Mouse (Mus musculus): ENCODE measurements around the gene Kctd21. TPM values are rescaled to one million over a fixed set of nuclear protein-coding genes. Genes with fewer than 3 reads are reported as not detected.
A peak's percentile ranks its signal among the peaks of the same experiment; 100 is the strongest.

Kctd21 gene
- 4.3 and 5.2 TPM in 2 replicates for polyA plus RNA-seq (2016; fragmentation: Nextera tagmentation; extraction: Ambion mirVana)

DNA sequence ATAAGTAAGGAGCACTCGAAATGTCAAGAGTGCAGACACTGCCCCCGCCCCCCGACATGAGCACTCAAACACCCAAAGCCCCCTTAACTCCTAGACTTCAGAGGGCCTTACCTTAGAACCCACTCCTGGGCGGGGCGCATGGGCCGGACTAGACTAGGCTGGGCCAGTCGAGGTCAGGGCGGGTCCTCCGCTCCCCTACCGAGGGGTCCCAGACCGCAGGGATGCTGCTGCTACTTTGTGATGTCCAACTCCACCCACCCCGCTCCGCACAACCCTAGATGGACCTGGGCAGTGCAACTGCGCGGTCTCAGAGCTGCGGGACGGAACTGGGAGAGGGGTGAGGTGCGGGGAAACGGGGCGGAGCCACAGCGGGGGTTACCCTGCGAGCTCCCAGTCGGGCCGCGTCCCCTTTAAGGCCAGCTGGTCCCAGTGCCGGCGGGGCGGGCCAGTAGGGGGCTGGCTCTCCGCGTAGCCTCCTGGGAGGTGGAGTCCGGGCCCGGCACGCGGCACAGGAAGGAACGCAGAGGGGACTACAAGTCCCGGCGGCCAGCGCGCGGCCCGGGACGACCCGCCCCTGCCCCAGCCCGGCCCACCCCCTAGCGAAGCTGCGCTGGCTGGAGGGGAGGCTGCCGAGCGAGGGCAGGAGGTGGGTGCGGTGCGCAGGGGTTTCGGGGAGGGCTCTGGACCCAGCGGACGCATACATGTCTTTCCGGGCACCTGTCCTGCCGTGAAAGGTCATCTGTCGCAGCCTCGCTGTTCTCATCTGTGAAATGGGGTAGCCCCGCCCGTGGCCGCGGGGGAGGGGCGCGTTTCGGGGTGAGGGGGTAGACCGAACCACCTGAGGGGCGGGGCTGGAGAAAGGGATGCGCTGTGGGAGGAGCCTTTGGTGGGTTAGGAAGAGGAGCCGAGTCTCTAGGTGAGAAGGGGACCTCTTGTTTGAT is at the start of gene Kctd21, which contains the start of gene Usp35:
Gene Kctd21, plus strand, starts transcription at position 602 of the 941 bp plus-strand sequence.
Gene Usp35, minus strand, starts transcription at position 295 of the 941 bp plus-strand sequence.
- Histone ChIP-seq H3K4me1 (peaks cover 18% of the 10 kb centered on the region), H3K27ac (peak within 1 kb of the TSS; percentile 43; the same call in 1 of the 2 replicates), H3K9me3 (no peaks in the 10 kb centered on the region), H3K4me2 (peak within 1 kb of the TSS; percentile 82), H3K9ac (peak within 1 kb of the TSS; percentile 74), H3K36me3 (replicated peaks) (no peaks in the 10 kb centered on the region), H3K27me3 (peaks cover 6% of the 10 kb centered on the region), H3K4me3 (replicated peaks) (peak within 1 kb of the TSS; percentile 78)
- WGBS = under 1% methylated on average over 66 of the region's 68 CpGs
- peak; percentile 99 for ATAC-seq (ENCODE audit: low FRiP score)

DNA sequence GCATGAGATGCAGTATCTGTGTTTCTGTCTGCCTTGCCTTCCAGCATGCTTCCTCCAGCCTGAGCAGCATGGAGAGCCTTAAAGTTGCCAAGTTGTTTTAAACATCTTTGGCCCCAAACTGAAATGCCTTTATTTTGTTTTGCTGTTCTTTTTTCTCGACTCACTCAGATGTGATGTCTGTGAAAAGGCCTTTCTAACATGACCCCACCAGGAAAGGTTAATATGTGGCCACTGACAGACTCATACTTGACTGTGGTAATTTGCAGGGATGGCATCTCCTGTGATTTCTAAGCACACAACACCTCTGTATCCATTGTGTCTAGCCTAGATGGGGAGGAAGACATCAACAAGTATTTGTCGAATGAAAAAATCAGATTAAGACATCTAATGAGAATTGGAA is 35.1 kb upstream of the Kctd21 start:
- Histone ChIP-seq H3K27ac (no peak overlapping the region), H3K36me3 (replicated peaks) (0 out of 2 replicates have a peak, but pooled peaks cover 5% of the 10 kb centered on the region), H3K9me3 (no peaks in the 10 kb centered on the region), H3K9ac (no peak overlapping the region), H3K4me1 (no peaks in the 10 kb centered on the region), H3K4me2 (no peak overlapping the region), H3K27me3 (no peaks in the 10 kb centered on the region), H3K4me3 (replicated peaks) (no peak overlapping the region)
- WGBS = 55% methylated on average over 2 of the region's 2 CpGs
- ATAC-seq (ENCODE audit: low FRiP score) = no peak

DNA sequence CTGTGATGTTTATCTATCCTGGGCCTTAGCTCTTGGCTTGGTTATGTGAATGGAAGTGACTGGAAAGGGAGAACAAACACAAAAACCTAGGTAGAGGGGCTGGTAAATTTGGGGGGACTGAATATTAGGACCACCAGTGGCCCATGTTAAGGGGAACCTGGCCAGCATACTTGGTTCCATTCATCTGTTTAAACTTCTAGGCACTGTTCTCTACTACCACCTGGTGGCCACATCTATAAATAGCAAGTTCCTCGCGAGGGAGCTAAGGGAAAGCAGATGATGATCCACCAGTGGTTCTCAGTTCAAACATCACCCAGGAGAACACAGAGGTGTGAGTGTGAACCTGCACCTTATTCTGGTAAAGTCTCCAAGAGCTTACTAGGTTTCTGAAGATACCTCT is 34.7 kb upstream of the Kctd21 start:
- Histone ChIP-seq H3K4me2 (no peak overlapping the region), H3K9me3 (no peaks in the 10 kb centered on the region), H3K27ac (no peak overlapping the region), H3K36me3 (replicated peaks) (0 out of 2 replicates have a peak, but pooled peaks cover 5% of the 10 kb centered on the region), H3K9ac (no peak overlapping the region), H3K4me1 (no peaks in the 10 kb centered on the region), H3K27me3 (no peaks in the 10 kb centered on the region), H3K4me3 (replicated peaks) (no peak overlapping the region)
- WGBS = 2% methylated on average over 2 of the region's 2 CpGs
- peak; percentile 68 for ATAC-seq (ENCODE audit: low FRiP score)

DNA sequence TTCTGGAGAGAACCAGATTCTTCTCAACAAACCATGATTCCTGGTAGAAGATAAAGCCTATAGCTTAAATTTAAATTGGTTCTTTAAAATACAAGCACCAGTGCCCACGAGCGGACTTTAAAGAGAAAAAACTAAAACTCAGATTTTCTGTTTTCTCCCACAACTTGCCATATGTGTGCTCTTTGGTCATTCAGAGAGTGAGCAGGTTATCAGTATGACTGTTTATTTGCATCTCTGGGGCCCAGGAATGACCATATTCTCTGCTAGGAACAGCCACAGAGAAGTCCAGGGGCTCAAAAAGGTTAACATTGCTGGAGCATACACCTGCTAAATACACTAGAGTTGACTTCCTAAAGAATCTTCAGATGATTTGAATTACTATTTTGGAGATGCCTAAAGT is 33.8 kb upstream of the Kctd21 start:
- Histone ChIP-seq H3K4me1 (no peaks in the 10 kb centered on the region), H3K4me2 (no peak overlapping the region), H3K36me3 (replicated peaks) (peaks cover 5% of the 10 kb centered on the region; the same call in 1 of the 2 replicates), H3K27me3 (no peaks in the 10 kb centered on the region), H3K9ac (no peak overlapping the region), H3K27ac (no peak overlapping the region), H3K4me3 (replicated peaks) (no peak overlapping the region), H3K9me3 (no peaks in the 10 kb centered on the region)
- WGBS = 94% methylated on average over 2 of the region's 2 CpGs
- ATAC-seq (ENCODE audit: low FRiP score) = no peak

DNA sequence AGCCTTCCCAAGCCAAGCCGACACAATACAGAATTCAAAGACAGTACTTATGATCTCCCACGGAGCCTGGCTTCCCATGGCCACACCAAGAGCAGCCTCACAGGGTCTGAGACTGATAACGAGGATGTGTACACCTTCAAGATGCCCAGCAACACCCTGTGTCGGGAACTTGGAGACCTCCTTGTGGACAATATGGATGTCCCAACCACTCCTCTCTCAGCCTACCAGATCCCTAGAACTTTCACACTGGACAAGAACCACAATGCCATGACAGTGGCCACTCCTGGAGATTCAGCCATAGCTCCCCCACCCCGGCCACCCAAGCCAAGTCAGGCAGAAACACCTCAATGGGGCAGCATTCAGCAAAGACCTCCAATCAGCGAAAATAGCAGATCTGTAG is 33.2 kb upstream of the Kctd21 start:
- H3K4me1 ChIP-seq = no peaks in the 10 kb centered on the region
- 85% methylated on average over 6 of the region's 6 CpGs for WGBS

DNA sequence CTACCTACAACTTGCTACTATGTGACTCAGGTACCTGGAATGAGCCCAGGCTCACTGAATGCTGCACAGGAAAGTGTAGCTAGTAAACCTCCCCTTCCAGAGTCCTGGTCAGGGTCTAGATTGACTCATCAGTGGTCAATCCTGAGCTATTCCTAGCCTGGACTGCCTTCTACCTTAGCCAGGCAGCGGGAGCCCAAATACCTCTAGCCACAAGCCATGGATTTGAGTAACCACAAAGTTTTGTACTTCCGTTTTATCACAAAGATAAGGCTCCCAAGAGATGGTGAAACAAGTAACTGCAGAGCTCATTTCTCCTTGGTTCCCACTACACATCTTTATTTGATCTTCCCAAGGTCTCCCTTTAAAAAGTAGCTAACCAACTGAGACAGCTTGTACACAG is 31.2 kb upstream of the Kctd21 start:
- ATAC-seq (ENCODE audit: low FRiP score) = no peak
- WGBS = 89% methylated on average over 2 of the region's 2 CpGs
- H3K36me3 ChIP-seq (replicated peaks) = peaks cover 13% of the 10 kb centered on the region
- no peaks in the 10 kb centered on the region for H3K4me1 ChIP-seq
- H3K9ac ChIP-seq = no peak overlapping the region
- H3K27me3 ChIP-seq = no peaks in the 10 kb centered on the region
- no peak overlapping the region for H3K4me2 ChIP-seq
- no peak overlapping the region for H3K27ac ChIP-seq
- H3K9me3 ChIP-seq = no peaks in the 10 kb centered on the region
- H3K4me3 ChIP-seq (replicated peaks) = no peak overlapping the region

More for the DNA sequence above, 33.2 kb upstream of the Kctd21 start:
- no peak overlapping the region for H3K4me2 ChIP-seq
- no peak overlapping the region for H3K27ac ChIP-seq
- no peaks in the 10 kb centered on the region for H3K27me3 ChIP-seq
- no peaks in the 10 kb centered on the region for H3K9me3 ChIP-seq
- no peak overlapping the region for H3K9ac ChIP-seq
- ATAC-seq (ENCODE audit: low FRiP score) = no peak
- no peak overlapping the region for H3K4me3 ChIP-seq (replicated peaks)
- peaks cover 8% of the 10 kb centered on the region for H3K36me3 ChIP-seq (replicated peaks)

DNA sequence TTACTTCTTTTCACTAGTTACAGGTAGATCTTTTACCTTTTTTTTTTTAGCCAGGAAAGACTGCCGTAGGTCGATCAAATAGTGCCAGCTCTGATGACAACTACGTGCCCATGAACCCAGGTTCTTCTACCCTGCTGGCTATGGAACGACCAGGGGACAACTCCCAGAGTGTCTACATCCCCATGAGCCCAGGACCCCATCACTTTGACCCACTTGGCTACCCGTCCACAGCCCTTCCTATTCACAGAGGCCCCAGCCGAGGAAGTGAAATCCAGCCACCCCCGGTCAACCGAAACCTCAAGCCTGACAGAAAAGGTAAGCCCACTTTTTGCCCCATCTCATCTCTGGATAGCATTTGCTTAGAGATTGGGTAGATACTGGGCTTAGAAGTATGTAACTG is 30.8 kb upstream of the Kctd21 start:
- no peaks in the 10 kb centered on the region for H3K4me1 ChIP-seq
- no peak overlapping the region for H3K4me2 ChIP-seq
- no peak overlapping the region for H3K27ac ChIP-seq
- H3K36me3 ChIP-seq (replicated peaks) = peaks cover 13% of the 10 kb centered on the region
- 84% methylated on average over 8 of the region's 8 CpGs for WGBS
- no peak overlapping the region for H3K9ac ChIP-seq
- H3K9me3 ChIP-seq = no peaks in the 10 kb centered on the region
- ATAC-seq (ENCODE audit: low FRiP score) = no peak
- H3K27me3 ChIP-seq = no peaks in the 10 kb centered on the region
- H3K4me3 ChIP-seq (replicated peaks) = no peak overlapping the region

DNA sequence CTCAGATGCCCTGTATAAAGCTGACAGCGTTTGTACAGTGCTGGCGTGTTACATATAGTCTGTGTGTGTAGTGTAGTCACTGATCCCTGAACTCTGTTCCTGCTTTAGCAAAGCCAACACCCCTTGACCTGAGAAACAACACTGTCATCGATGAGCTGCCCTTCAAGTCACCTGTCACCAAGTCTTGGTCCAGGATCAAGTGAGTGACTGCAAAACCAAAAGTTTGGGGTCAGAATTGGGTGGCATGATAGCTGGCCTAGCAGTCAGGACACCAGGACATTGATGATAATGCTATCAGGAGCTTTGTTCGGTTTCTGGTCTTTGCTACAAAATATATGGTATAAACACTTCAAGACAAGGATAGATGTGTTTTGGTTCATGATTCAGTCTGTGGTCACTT is 29.9 kb upstream of the Kctd21 start:
- WGBS = 92% methylated on average over 4 of the region's 4 CpGs
- no peak overlapping the region for H3K4me2 ChIP-seq
- no peak overlapping the region for H3K27ac ChIP-seq
- H3K9me3 ChIP-seq = no peaks in the 10 kb centered on the region
- no peak overlapping the region for H3K9ac ChIP-seq
- no peak for ATAC-seq (ENCODE audit: low FRiP score)
- H3K27me3 ChIP-seq = no peaks in the 10 kb centered on the region
- H3K36me3 ChIP-seq (replicated peaks) = peaks cover 15% of the 10 kb centered on the region
- no peaks in the 10 kb centered on the region for H3K4me1 ChIP-seq
- no peak overlapping the region for H3K4me3 ChIP-seq (replicated peaks)

DNA sequence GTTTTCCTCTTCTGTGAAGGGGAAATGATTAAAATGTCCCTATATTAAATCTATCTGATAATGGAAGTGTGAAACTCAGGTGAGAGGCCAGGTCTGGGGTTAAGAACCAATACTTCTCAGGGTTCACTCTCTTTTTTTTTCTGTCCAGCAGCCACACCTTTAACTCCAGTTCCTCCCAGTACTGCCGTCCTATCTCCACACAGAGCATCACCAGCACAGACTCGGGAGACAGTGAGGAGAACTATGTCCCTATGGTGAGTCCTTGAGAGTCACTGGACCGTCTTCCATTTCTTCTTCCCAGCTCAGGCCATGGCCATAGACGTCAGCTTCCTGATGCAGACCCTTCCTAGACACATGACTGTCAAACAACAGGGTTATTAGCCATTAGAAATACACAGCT is 29.3 kb upstream of the Kctd21 start:
- no peak overlapping the region for H3K9ac ChIP-seq
- no peak overlapping the region for H3K4me2 ChIP-seq
- 79% methylated on average over 4 of the region's 4 CpGs for WGBS
- no peak overlapping the region for H3K27ac ChIP-seq
- no peaks in the 10 kb centered on the region for H3K9me3 ChIP-seq
- ATAC-seq (ENCODE audit: low FRiP score) = no peak
- H3K4me1 ChIP-seq = no peaks in the 10 kb centered on the region
- H3K36me3 ChIP-seq (replicated peaks) = peaks cover 15% of the 10 kb centered on the region
- H3K27me3 ChIP-seq = no peaks in the 10 kb centered on the region
- H3K4me3 ChIP-seq (replicated peaks) = no peak overlapping the region

DNA sequence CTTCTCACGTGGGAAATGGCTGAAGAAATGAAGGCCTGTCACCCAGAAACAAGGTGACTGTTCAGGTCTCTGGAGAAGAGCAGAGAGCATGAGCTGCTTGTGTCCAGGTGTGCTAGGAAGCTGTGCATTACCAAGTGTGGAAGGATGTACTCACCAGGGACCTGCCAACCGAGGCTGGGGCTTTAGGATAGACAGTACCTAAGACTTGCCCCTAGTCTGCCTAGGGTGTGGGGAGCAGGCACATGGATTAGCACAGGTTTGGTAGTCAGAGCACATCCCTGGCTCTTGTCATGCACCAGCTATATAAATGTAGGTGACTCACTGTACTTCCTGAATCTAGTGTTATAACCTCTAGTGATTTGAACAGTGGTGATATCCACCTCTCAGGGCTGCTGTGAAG is 28.5 kb upstream of the Kctd21 start:
- ATAC-seq (ENCODE audit: low FRiP score) = no peak
- Histone ChIP-seq H3K9me3 (no peaks in the 10 kb centered on the region), H3K36me3 (replicated peaks) (peaks cover 22% of the 10 kb centered on the region), H3K4me3 (replicated peaks) (no peak overlapping the region), H3K27ac (no peak overlapping the region), H3K4me2 (no peak overlapping the region), H3K4me1 (no peaks in the 10 kb centered on the region), H3K9ac (no peak overlapping the region), H3K27me3 (no peaks in the 10 kb centered on the region)
- 84% methylated on average over 2 of the region's 2 CpGs for WGBS

DNA sequence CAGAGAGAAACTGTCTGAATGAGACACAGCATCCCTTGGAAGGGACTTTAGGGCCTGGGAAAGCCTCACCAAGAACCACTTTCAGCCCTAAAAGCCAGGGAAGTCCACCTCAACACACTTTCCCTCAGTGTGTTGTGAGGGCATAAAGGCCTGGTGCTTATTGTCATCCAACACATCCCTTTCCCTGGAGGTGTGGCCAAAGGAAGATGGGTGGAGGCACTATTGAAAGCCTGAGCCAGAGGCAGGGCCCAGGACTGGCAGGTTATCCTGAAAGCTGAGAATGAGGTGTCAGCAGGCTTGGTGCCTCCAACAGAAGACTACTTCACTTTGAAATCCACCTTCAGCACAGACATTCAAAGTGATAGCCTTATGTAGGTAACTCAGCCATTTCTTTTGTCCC is 27.7 kb upstream of the Kctd21 start:
- no peak overlapping the region for H3K27ac ChIP-seq
- no peak overlapping the region for H3K9ac ChIP-seq
- H3K9me3 ChIP-seq = no peaks in the 10 kb centered on the region
- H3K4me1 ChIP-seq = no peaks in the 10 kb centered on the region
- H3K36me3 ChIP-seq (replicated peaks) = peaks cover 25% of the 10 kb centered on the region
- no peak overlapping the region for H3K4me2 ChIP-seq
- no peak for ATAC-seq (ENCODE audit: low FRiP score)
- no peak overlapping the region for H3K4me3 ChIP-seq (replicated peaks)
- no peaks in the 10 kb centered on the region for H3K27me3 ChIP-seq

DNA sequence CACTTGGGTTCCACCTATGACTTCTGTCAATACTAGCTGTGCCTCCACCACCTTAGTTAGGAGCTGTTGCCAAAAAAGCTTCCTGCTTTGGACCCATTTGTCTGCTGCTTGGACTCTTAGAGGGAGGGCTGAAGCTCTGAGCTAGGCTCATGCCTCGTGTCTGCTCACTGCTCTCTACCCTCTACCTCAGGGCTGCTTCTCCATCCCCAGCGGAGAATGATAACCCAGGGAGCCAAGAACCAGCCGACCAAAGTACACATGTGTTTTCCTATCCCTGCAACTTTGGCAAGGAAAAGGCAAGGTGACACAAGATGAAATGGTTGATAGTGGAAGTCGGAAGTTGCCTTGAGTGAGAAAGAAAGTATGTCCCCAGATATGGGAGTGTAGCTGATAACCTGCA is 26.9 kb upstream of the Kctd21 start:
- Histone ChIP-seq H3K9ac (no peak overlapping the region), H3K27me3 (no peaks in the 10 kb centered on the region), H3K9me3 (no peaks in the 10 kb centered on the region), H3K4me1 (no peaks in the 10 kb centered on the region), H3K36me3 (replicated peaks) (peaks cover 32% of the 10 kb centered on the region), H3K4me2 (no peak overlapping the region), H3K27ac (no peak overlapping the region), H3K4me3 (replicated peaks) (no peak overlapping the region)
- 93% methylated on average over 4 of the region's 4 CpGs for WGBS
- no peak for ATAC-seq (ENCODE audit: low FRiP score)

DNA sequence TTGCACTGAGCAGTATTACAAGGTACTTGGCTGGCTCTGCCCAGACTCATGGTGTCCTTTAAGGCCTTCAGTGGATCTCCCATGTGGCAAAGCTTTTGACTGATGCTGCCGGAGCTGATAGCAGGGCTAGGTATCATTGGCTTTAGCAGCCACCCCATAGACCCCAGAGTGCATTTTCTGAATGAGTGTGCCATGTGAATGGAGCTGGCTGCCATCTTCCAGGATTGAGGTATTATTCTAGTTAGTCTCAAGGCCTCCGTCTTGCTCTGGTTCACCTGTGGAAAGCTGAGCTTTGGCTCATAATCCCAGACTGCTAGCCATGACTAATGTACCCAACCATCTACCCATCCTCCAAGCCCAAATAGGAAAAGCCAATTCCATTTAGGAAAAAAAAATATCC is 25.3 kb upstream of the Kctd21 start:
- no peak overlapping the region for H3K9ac ChIP-seq
- peaks cover 48% of the 10 kb centered on the region for H3K36me3 ChIP-seq (replicated peaks)
- no peaks in the 10 kb centered on the region for H3K27me3 ChIP-seq
- no peak overlapping the region for H3K27ac ChIP-seq
- no peaks in the 10 kb centered on the region for H3K4me1 ChIP-seq
- H3K9me3 ChIP-seq = no peaks in the 10 kb centered on the region
- 96% methylated on average over 2 of the region's 2 CpGs for WGBS
- no peak overlapping the region for H3K4me3 ChIP-seq (replicated peaks)
- no peak for ATAC-seq (ENCODE audit: low FRiP score)
- H3K4me2 ChIP-seq = no peak overlapping the region
